19 mouse cellular contexts compared by ENCODE assay signal in the genomic region with DNA sequence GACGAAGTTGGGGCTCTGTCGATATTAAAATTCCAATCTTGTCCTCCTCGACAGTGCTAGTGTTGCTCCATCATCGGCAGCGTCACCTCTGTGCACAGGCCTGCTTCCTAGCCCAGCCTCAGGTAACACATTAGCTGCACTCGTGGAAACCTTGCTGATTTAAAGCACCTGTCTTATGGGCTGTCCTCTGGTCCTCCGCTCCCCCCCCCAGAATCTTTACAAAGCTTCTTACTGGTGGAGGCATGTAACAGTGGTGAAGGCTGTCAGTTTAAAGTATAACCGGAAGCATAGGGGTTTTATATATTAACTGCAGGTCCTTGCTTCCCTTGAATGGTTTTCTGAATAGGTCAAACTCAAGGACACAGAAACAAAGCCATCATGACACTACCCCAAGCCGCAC.
DNase-seq lines count a peak whose midpoint lies in the region; ATAC-seq lines count a peak whose summit lies in the region.
"Had no signal": no experiment of that assay in that cellular context is flagged by ENCODE, and none has a peak within 500 bp of the region (broad histone marks: within the 10 kb centered on the region; RNA-seq: fewer than 3 reads in every experiment).

No protein-coding gene starts in this region.

- no peaks in the 10 kb centered on the region for H3K36me3 ChIP-seq in kidney, embryonic 15.5 days
- H3K36me3 ChIP-seq: hindbrain, embryonic 13.5 days had no signal

- no peak overlapping the region for H3K9ac ChIP-seq in kidney, embryonic 15.5 days
- H3K9ac ChIP-seq: embryonic facial prominence, embryonic 13.5 days; forebrain, embryonic 13.5 days; hindbrain, embryonic 13.5 days had no signal

- H3K27me3 ChIP-seq in kidney, embryonic 15.5 days, result no peaks in the 10 kb centered on the region
- H3K27me3 ChIP-seq: embryonic facial prominence, embryonic 13.5 days; forebrain, embryonic 13.5 days; hindbrain, embryonic 13.5 days had no signal

- no peak overlapping the region for H3K4me2 ChIP-seq in kidney, embryonic 15.5 days
- H3K4me2 ChIP-seq: embryonic facial prominence, embryonic 13.5 days; forebrain, embryonic 13.5 days; hindbrain, embryonic 13.5 days had no signal

- 68% methylated on average over 9 of the region's 9 CpGs for WGBS in kidney, embryonic 15.5 days

- peak overlapping the region; percentile 79 for H3K27ac ChIP-seq in kidney, embryonic 15.5 days
- H3K27ac ChIP-seq: embryonic facial prominence, embryonic 13.5 days; forebrain, embryonic 13.5 days; gastrocnemius, adult 2 months; heart, embryonic 10.5 days; hindbrain, embryonic 13.5 days had no signal

- peaks cover 15% of the 10 kb centered on the region for H3K4me1 ChIP-seq in kidney, embryonic 15.5 days
- H3K4me1 ChIP-seq: embryonic facial prominence, embryonic 13.5 days had no signal

- peak; percentile 79 for ATAC-seq in kidney, embryonic 15.5 days (replicated peaks; ENCODE audit: low FRiP score)
- ATAC-seq: forebrain, embryonic 13.5 days had no signal

- no peaks in the 10 kb centered on the region for H3K9me3 ChIP-seq in kidney, embryonic 15.5 days (replicated peaks)
- H3K9me3 ChIP-seq: embryonic facial prominence, embryonic 13.5 days; forebrain, embryonic 13.5 days; heart, embryonic 10.5 days; hindbrain, embryonic 13.5 days had no signal

- H3K4me3 ChIP-seq in kidney, embryonic 15.5 days (replicated peaks), result no peak overlapping the region
- H3K4me3 ChIP-seq: embryonic facial prominence, embryonic 13.5 days; forebrain, embryonic 13.5 days; gastrocnemius, adult 2 months; heart, embryonic 10.5 days; hindbrain, embryonic 13.5 days had no signal

- peak; percentile 54 for DNase-seq in kidney, adult 11 months
- DNase-seq in kidney, adult 18-20 months, result no peak
- DNase-seq in kidney, postnatal 14 days, result peak; percentile 61
- DNase-seq in layer of hippocampus, postnatal 25 days (ENCODE audit: extremely low spot score in 1 of 2, low spot score in 1 of 2), result no peak
- DNase-seq in thymus, postnatal 0 days (ENCODE audit: low spot score), result no peak
- DNase-seq in thymus, postnatal 4 days, result no peak
- DNase-seq: adrenal gland, postnatal 10 days; cerebellum, adult 11-12 months; cerebellum, adult 9-10 months; cerebellum, postnatal 36 days; gastrocnemius, adult 2 months; gastrocnemius, postnatal 36 days; heart, adult 18-20 months; heart, postnatal 10 days had no signal

Comparison
In these comparisons a context has a peak if more than half of its experiments do, and no peak if none do; other contexts are left out.
1. DNase-seq: peak in kidney, adult 11 months (single experiment) and kidney, postnatal 14 days (single experiment); none in kidney, adult 18-20 months (single experiment), layer of hippocampus, postnatal 25 days (0 of 2), thymus, postnatal 0 days (single experiment) and thymus, postnatal 4 days (single experiment).